Mouse (Mus musculus) gonadal fat pad, adult 2 months (tissue): ENCODE results near the gene Tmem40. TPM values are rescaled to one million over a fixed set of nuclear protein-coding genes. Genes with fewer than 3 reads are reported as not detected.

Experiments used
- DNase-seq: peaks from one replicate; pipeline ENCODE4 v3.0.0-alpha.2; 2012; ENCODE audit warnings: low read depth
- polyA plus RNA-seq: library from polyadenylated mRNA; depleted of rRNA; stranded (reverse); fragments of >200 nt; gene quantifications from 2 replicates; pipeline ENCODE4 v1.2.3, GENCODE M21; 2012

Tmem40 gene
- polyA plus RNA-seq, 1 experiment: 5.8 TPM

GRCm38 (mm10) chr6:115770059-115770670, 8.0 kb upstream of the Tmem40 start:
- DNase-seq: no peak

GRCm38 (mm10) chr6:115768207-115768606, 6.0 kb upstream of the Tmem40 start:
- no peak for DNase-seq

GRCm38 (mm10) chr6:115767357-115767756, 5.1 kb upstream of the Tmem40 start:
- no peak for DNase-seq

- DNase-seq: no peak
Measured at GRCm38 (mm10) chr6:115764179-115764578, 2.0 kb upstream of the Tmem40 start.

GRCm38 (mm10) chr6:115760982-115761381, 1.2 kb downstream of the Tmem40 start:
- DNase-seq: no peak

- no peak for DNase-seq
Measured at GRCm38 (mm10) chr6:115760137-115760536, 2.1 kb downstream of the Tmem40 start.

GRCm38 (mm10) chr6:115759461-115759860, 2.7 kb downstream of the Tmem40 start:
- no peak for DNase-seq

GRCm38 (mm10) chr6:115758981-115759435, 3.2 kb downstream of the Tmem40 start:
- DNase-seq: peak; percentile 26

- DNase-seq: no peak
Measured at GRCm38 (mm10) chr6:115755536-115755935, 6.7 kb downstream of the Tmem40 start.

- no peak for DNase-seq
Measured at GRCm38 (mm10) chr6:115746326-115746725, 15.9 kb downstream of the Tmem40 start.

GRCm38 (mm10) chr6:115743569-115743968, 18.6 kb downstream of the Tmem40 start:
- DNase-seq: no peak

GRCm38 (mm10) chr6:115739056-115739455, 23.2 kb downstream of the Tmem40 start:
- no peak for DNase-seq

- DNase-seq: no peak
Measured at GRCm38 (mm10) chr6:115734909-115735308, 27.3 kb downstream of the Tmem40 start.

GRCm38 (mm10) chr6:115732341-115732928, 29.8 kb downstream of the Tmem40 start:
- no peak for DNase-seq

- DNase-seq: no peak
Measured at GRCm38 (mm10) chr6:115730560-115731342, 31.5 kb downstream of the Tmem40 start.

GRCm38 (mm10) chr6:115727570-115727969, 34.6 kb downstream of the Tmem40 start:
- DNase-seq: no peak

- no peak for DNase-seq
Measured at GRCm38 (mm10) chr6:115727108-115727507, 35.1 kb downstream of the Tmem40 start.

- no peak for DNase-seq
Measured at GRCm38 (mm10) chr6:115722246-115722645, 40.0 kb downstream of the Tmem40 start.

GRCm38 (mm10) chr6:115717715-115718558, 44.3 kb downstream of the Tmem40 start:
- peak; percentile 64 for DNase-seq

- no peak for DNase-seq
Measured at GRCm38 (mm10) chr6:115717101-115717652, 45.0 kb downstream of the Tmem40 start.

GRCm38 (mm10) chr6:115711261-115711660, 50.9 kb downstream of the Tmem40 start:
- DNase-seq: no peak

GRCm38 (mm10) chr6:115702901-115703300, 59.3 kb downstream of the Tmem40 start:
- no peak for DNase-seq
